Mouse (Mus musculus) heart, postnatal 4 days (tissue): ENCODE measurements around the gene Ap1s1. TPM values are rescaled to one million over a fixed set of nuclear protein-coding genes. Genes with fewer than 3 reads are reported as not detected.

ENCODE experiments used
- DNase-seq: peaks from one replicate; pipeline ENCODE4 v3.0.0; 2021
- total RNA-seq, 2 experiments: library from RNA; stranded (reverse); gene quantifications; 2 replicates each; pipeline ENCODE4 v1.2.3; 2021

Gene Ap1s1
- total RNA-seq: 10 to 100 TPM; 70.9 to 82.3 TPM

- peak; percentile 99 for DNase-seq
Measured at GRCm38 (mm10) chr5:137045402-137046323, at the start of gene Ap1s1. Gene Ap1s1, minus strand, starts transcription at chr5:137046135.

GRCm38 (mm10) chr5:137095135-137095534, 49.2 kb upstream of the Ap1s1 start:
- no peak for DNase-seq

DNA sequence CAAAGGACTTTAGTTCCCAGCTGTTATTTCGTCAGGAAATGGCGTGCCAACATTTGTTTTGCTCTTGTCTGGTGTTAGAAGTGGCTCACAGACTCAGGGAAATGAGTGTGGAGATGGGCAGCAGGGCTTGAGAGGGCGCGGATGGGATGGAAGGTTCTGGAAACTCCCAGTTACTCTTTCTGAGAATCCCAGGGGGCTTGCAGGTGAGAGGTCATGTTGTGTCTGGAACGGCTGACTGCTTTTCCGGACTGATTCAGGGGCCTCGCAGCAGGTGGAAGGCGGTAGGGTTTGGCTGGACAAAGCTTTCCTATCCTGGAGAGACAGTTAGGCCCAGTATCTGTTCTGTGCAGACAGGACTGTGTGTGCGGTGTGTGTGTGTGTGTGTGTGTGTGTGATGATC, 47.8 kb upstream of the Ap1s1 start:
- peak; percentile 53 for DNase-seq

- DNase-seq: no peak
Measured at GRCm38 (mm10) chr5:137091560-137091959, 45.6 kb upstream of the Ap1s1 start.

DNA sequence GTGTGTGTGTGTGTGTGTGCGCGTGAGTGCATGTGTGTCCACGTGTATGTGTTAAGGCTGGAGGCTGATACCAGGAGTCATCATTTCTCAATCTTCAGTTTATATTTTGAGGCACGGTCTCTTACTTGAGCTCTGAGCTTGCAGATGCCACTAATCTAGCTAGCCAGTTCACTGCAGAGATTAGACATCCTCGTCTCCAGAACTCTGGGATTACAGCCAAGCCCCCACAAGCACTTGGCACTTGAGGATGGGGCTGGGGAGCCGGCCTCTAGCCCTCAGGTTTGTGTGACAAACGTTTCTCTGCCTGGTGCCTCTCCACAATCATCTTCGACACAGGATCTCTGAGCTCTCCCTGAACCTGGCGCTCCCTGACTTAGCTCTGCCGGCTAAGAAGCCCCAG, 44.9 kb upstream of the Ap1s1 start:
- DNase-seq: no peak

DNA sequence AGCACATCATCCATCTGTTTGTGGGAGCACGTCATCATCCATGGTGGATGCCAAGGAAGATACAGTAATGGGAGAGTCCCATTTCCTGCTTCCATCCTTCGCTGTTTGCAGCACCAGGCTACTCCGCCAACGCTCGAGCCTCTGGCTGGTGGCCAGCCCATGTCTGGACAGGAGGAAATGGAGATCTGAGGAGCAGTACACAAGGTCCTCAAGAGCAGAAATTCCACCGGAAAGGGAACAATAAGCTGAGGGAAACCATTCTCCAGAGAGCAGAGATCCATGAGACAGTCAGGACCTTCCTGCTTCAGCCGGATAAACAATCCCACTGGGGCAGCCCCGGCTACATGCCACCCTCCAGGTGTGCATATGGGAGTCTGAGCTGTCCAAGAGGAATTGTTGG, 41.5 kb upstream of the Ap1s1 start:
- DNase-seq: peak; percentile 74

DNA sequence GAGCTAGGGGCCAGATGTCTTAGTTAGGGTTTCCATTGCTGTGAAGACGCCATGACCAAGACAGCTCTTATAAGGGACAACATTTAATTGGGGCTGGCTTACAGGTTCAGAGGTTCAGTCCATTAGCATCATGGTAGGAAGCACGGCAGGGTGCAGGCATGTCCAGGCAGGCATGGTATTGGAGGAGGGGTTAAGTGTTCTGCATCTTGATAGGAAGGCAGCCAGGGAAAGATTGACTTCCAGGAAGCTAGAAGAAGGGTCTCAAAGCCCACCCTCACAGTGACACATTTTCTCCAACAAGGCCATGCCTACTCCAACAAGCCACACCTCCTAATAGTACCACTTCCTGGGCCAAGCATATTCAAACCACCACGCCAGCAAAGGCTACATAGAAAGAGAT, 39.8 kb upstream of the Ap1s1 start:
- no peak for DNase-seq

DNA sequence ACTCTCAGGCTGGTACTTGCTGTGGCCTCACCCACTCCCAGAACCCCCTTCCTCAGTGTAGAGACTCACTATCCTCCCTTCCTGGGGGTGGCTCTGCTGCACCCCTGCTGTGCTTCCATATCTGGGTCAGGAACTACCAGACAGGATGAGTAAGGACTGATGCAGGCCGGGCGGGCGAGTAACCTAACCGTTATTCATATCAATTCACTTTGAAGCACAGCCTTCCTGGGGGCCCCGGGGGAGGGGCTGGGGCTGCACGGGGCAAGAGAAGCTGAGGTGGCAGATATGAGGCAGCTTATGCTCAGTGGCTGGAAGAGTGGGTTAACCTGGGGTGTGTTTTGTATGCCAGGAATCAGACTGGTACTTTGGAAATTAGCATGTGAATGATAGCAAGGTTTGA, 39.1 kb upstream of the Ap1s1 start:
- no peak for DNase-seq

GRCm38 (mm10) chr5:137083051-137083450, 37.1 kb upstream of the Ap1s1 start:
- no peak for DNase-seq

- peak; percentile 47 for DNase-seq
Measured at GRCm38 (mm10) chr5:137079849-137080248, 33.9 kb upstream of the Ap1s1 start.

- peak; percentile 33 for DNase-seq
Measured at GRCm38 (mm10) chr5:137078616-137079015, 32.7 kb upstream of the Ap1s1 start.

DNA sequence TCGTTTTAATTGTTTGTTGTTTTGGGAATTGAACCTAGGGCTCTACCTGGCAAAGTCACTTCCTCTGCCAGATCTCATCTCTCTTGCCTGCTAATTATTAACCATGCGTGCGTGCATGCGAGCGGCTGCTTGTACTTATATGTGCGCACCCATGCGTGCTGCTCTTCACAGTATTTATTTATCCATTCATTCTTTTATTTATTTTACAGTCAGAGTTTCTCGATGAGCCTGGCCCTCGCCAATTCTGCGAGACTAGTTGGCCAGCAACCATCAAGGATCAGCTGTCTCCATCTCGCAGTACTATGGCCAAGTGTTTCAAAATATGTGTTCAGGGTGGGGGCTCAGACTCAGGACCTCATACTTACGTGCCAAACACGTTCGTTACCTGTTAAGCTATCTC, 32.1 kb upstream of the Ap1s1 start:
- no peak for DNase-seq

DNA sequence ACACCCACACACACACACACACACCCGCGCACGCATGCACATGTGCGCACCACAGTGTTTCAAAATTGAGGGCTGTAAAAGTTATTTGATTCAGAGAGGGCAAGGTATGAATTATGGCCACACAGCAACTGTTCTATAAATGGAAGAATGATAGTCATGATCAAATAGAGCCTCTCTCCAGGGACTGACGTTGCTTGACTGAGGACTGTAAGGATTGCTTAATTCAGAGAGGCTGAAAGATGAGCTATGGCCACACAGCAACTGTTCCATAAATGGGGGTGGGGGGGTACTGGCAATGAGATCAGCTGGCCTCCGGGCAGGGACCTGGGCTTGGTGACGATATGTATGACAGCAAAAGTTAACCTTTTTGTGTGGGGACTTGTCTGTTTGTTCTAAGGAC, 31.3 kb upstream of the Ap1s1 start:
- no peak for DNase-seq

GRCm38 (mm10) chr5:137076191-137076930, 30.4 kb upstream of the Ap1s1 start:
- peak; percentile 74 for DNase-seq

DNA sequence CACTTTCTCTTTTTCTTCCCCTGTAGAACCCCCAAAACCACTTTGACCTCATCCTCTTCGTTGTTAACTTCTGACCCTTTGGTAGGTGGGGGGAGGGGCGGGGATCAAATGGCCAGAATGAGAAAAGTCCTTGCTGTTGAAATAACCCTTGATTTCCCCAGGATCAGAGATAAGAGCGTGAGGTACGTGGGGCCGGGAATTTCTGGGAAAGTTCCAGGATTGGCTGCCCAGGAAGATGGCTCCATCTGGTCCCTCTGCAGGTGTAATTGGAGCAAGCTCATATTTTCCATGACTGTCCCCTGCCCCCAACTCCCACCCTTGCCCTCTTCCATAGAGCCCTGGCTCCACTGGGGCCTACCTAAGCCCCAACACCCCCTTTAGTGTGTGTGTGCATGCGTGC, 29.8 kb upstream of the Ap1s1 start:
- no peak for DNase-seq

GRCm38 (mm10) chr5:137074191-137074651, 28.3 kb upstream of the Ap1s1 start:
- DNase-seq: peak; percentile 50

DNA sequence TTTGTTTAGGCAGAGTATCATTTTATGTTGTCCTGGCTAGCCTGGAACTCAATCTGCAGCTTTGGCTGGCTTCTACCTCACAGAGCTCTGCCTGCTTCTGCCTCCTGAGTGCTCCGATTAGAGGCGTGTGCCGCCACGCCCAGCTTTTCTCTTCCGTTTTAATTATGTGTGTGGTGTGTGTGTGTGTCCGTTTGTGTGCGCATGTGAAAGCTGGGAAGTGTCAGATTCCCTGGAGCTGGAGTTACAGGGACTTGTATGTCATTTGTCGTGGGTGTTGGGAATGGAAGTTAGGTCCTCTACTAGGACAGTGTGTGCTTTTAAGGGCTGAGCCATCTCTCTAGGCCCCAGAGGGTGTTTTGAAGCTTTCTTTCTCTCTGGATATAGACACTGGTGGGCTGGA, 27.2 kb upstream of the Ap1s1 start:
- no peak for DNase-seq

DNA sequence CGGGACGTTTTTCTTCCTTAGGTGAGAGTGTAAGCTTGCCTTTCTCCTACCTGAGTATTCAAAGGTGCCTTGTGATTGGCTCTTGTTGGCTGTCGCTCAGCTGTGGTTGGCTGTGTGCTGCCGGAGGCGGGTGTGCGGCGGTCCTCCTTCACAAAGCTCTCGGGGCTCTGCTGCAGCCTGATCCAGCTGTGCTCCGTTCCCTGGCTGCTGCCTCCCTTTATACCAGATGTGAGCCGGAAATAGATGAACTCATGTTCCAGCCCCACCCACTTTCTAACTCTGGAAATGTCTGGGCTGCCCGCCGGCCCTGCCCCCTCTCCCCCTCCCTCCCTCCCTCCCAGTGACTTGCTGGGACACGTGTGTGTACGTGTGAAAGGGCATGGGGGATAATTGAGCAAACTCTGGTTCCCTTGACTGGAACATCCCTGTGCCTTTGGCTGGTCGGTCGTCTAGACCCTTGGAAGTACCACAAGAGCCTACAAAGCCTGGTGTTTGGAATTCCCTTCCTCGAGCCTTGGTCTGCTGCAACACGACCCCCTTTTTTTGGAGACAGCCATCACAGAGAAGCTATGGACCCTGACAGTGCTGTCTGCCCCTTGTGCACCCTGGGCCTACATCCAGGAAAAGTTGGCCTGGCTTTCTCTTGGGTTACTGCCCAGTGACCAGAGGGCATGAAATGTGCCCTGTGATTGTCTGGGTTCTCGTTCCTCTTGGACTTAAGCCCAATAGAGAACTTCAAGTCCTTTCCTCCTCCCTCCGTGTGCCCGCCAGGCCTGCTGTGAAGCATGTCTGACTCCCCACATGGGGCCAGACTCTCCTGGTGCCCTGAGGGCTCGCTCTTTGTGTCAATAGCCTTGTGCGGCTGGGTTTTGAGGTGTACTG, 26.4 kb upstream of the Ap1s1 start, which contains the start of gene Serpine1:
Gene Serpine1 (minus strand): TSS at position 190 of the 882 bp plus-strand sequence.
- peak; percentile 92 for DNase-seq

GRCm38 (mm10) chr5:137070881-137071605, 25.1 kb upstream of the Ap1s1 start:
- DNase-seq: no peak

- DNase-seq: no peak
Measured at GRCm38 (mm10) chr5:137068711-137069110, 22.8 kb upstream of the Ap1s1 start.

- no peak for DNase-seq
Measured at GRCm38 (mm10) chr5:137065923-137066322, 20.0 kb upstream of the Ap1s1 start.

DNA sequence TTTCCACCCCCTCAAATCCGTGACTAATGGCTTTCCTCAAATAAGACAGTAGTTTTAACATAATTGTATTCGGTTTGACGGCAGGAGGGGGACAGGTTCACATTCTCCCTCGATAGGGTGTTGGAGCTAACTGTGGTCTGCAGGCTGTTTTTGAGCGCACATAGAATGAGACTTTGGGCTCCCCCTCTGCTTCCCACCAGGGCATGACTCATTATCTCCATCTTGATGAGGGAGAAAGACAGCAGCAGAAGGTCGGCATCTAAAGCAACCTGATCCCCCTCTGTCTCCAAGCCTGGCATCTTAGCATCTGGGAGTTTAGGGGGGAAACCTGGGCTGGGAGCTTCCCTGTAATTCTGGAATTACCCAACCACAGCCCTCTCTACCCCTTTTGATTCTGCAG, 19.5 kb upstream of the Ap1s1 start:
- no peak for DNase-seq
